In the genomic region with DNA sequence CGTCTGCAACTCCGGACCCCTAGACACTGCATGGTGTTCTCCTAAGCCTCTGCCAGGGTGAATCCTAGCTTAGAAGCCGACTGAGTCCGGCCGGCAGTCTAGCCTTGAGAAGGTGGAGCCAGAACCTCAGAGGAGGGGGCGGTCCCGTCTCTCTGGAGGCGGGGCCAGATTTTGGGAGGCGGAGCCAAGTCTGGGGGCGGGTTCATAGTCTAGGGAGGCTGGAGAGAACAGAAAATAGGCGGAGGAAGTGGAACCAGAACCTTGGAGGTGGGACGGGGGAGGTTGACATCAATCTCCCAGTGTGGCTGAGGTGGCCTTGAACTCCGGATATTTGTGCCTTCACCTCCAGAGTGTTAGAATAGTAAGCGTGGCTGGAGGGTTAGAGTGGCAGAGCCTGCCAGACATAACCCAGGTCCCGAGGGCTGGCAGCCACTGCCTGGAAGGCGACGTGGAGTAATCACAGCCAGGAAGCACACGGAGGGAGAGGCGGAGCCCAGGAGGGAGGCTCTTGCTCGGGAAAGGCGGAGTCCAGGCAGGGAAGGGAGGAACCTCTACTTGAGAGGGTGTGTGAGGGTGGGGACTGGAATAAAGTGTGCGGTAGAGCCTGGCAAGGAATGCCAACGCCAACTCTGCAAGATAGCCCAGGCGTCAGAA, we compare ENCODE assay signal across 8 mouse cellular contexts. TPM values are rescaled to one million over a fixed set of nuclear protein-coding genes. Genes with fewer than 3 reads are reported as not detected.
DNase-seq lines count a peak whose midpoint lies in the region; ATAC-seq and TF ChIP-seq lines count a peak whose summit lies in the region.

No protein-coding gene starts in this region.

- peak overlapping the region; percentile 27 for H3K4me3 ChIP-seq in forebrain, embryonic 11.5 days (ENCODE audit: low read depth, low read length)
- H3K4me3 ChIP-seq in heart, embryonic 15.5 days, result peak overlapping the region; percentile 47
- peak overlapping the region; percentile 44 for H3K4me3 ChIP-seq in liver, embryonic 12.5 days
- H3K4me3 ChIP-seq in myocyte, result peak overlapping the region; percentile 5

- peak overlapping the region; percentile 41 for H3K9ac ChIP-seq in forebrain, embryonic 11.5 days (ENCODE audit: low read length)
- H3K9ac ChIP-seq in heart, embryonic 15.5 days, result 0 out of 2 replicates have a peak overlapping the region, but pooled peaks have one; percentile 4
- H3K9ac ChIP-seq in liver, embryonic 12.5 days, result peak overlapping the region; percentile 40; the same call in 1 of the 2 replicates

- H3ac ChIP-seq in myocyte (ENCODE audit: control insufficient read depth, insufficient read length), result no peak overlapping the region

- H3K9me3 ChIP-seq in forebrain, embryonic 11.5 days (ENCODE audit: control insufficient read depth, low read length), result no peaks in the 10 kb centered on the region
- H3K9me3 ChIP-seq in heart, embryonic 15.5 days (replicated peaks), result no peaks in the 10 kb centered on the region
- no peaks in the 10 kb centered on the region for H3K9me3 ChIP-seq in liver, embryonic 12.5 days (replicated peaks)

- H3K27me3 ChIP-seq in forebrain, embryonic 11.5 days (ENCODE audit: control insufficient read depth, insufficient read depth, low read length), result peaks cover 18% of the 10 kb centered on the region
- H3K27me3 ChIP-seq in heart, embryonic 15.5 days, result 0 out of 2 replicates have a peak, but pooled peaks cover 3% of the 10 kb centered on the region
- H3K27me3 ChIP-seq in liver, embryonic 12.5 days (replicated peaks), result peaks cover 77% of the 10 kb centered on the region
- no peaks in the 10 kb centered on the region for H3K27me3 ChIP-seq in myocyte (ENCODE audit: control insufficient read depth, insufficient read depth, insufficient read length)

- peak; percentile 68 for DNase-seq in CD4-positive, CD25-positive, alpha-beta regulatory T cell, adult 2 months (ENCODE audit: low read depth, low spot score)
- peak; percentile 88 for DNase-seq in c-Kit-positive CD71-negative TER-119-negative erythroid progenitor cells, embryonic 14.5 days (ENCODE audit: low read depth)
- peak; percentile 90 for DNase-seq in forebrain, embryonic 11.5 days (ENCODE audit: low spot score)
- peak; percentile 95 for DNase-seq in kidney, postnatal 10 days
- DNase-seq in spleen, postnatal 36 days (ENCODE audit: low spot score in 2 of 2), result peak; percentile 67 to 71

- no peaks in the 10 kb centered on the region for H3K36me3 ChIP-seq in forebrain, embryonic 11.5 days (ENCODE audit: control insufficient read depth, insufficient read depth, low read length)
- 0 out of 2 replicates have a peak, but pooled peaks cover 3% of the 10 kb centered on the region for H3K36me3 ChIP-seq in heart, embryonic 15.5 days
- no peaks in the 10 kb centered on the region for H3K36me3 ChIP-seq in liver, embryonic 12.5 days
- no peaks in the 10 kb centered on the region for H3K36me3 ChIP-seq in myocyte (ENCODE audit: control insufficient read depth, insufficient read depth)

- peak overlapping the region; percentile 55 for H3K4me2 ChIP-seq in forebrain, embryonic 11.5 days (ENCODE audit: low read depth, low read length, severe bottlenecking)
- peak overlapping the region; percentile 67 for H3K4me2 ChIP-seq in heart, embryonic 15.5 days
- H3K4me2 ChIP-seq in liver, embryonic 12.5 days, result peak overlapping the region; percentile 66
- H3K4me2 ChIP-seq in myocyte (ENCODE audit: low read depth), result peak overlapping the region; percentile 69

- ATAC-seq in forebrain, embryonic 11.5 days (replicated peaks; ENCODE audit: low FRiP score), result peak; percentile 81
- peak; percentile 80 for ATAC-seq in heart, embryonic 15.5 days (replicated peaks; ENCODE audit: insufficient number of reproducible peaks, insufficient read depth, low FRiP score, low read depth)
- peak; percentile 68 for ATAC-seq in liver, embryonic 12.5 days

- H3K27ac ChIP-seq in forebrain, embryonic 11.5 days (ENCODE audit: low read depth, low read length), result no peak overlapping the region
- H3K27ac ChIP-seq in heart, embryonic 15.5 days, result peak overlapping the region; percentile 76
- H3K27ac ChIP-seq in liver, embryonic 12.5 days, result no peak overlapping the region

- TF ChIP-seq POLR2A in myocyte (IDR thresholded peaks at IDR 0.05; ENCODE audit: insufficient read length, low read depth), result peak; percentile 35

- H3K79me2 ChIP-seq in myocyte (ENCODE audit: control insufficient read depth, insufficient read depth), result no peaks in the 10 kb centered on the region

- peaks cover 15% of the 10 kb centered on the region; the same call in 1 of the 2 replicates for H3K4me1 ChIP-seq in forebrain, embryonic 11.5 days (replicated peaks; ENCODE audit: control insufficient read depth, insufficient read depth, low read length)
- H3K4me1 ChIP-seq in heart, embryonic 15.5 days (replicated peaks), result peaks cover 53% of the 10 kb centered on the region
- peaks cover 14% of the 10 kb centered on the region for H3K4me1 ChIP-seq in liver, embryonic 12.5 days

- under 1% methylated on average over 24 of the region's 24 CpGs for WGBS in forebrain, embryonic 11.5 days
- WGBS in heart, embryonic 15.5 days, result under 1% methylated on average over 24 of the region's 24 CpGs
- under 1% methylated on average over 24 of the region's 24 CpGs for WGBS in liver, embryonic 12.5 days (ENCODE audit: insufficient replicate concordance)

TF ChIP-seq in myocyte, 11 proteins besides CTCF, POLR2A, EP300 and RAD21:
- TF ChIP-seq TCF3 (IDR thresholded peaks at IDR 0.05; ENCODE audit: insufficient read length, low read depth) (no peak), MAX (IDR thresholded peaks at IDR 0.05; ENCODE audit: low read depth) (no peak), E2F4 (IDR thresholded peaks at IDR 0.05; ENCODE audit: insufficient read depth) (no peak), CEBPB (IDR thresholded peaks at IDR 0.05; ENCODE audit: insufficient read depth, poor library complexity, severe bottlenecking) (no peak), POLR2AphosphoS2 (IDR thresholded peaks at IDR 0.05; ENCODE audit: insufficient read length, low read depth) (no peak), SRF (IDR thresholded peaks at IDR 0.05; ENCODE audit: control insufficient read depth, insufficient read length, low read depth) (no peak), TCF12 (IDR thresholded peaks at IDR 0.05; ENCODE audit: insufficient read depth, poor library complexity, severe bottlenecking) (no peak), MYOD1 (IDR thresholded peaks at IDR 0.05; ENCODE audit: control insufficient read depth in 1 of 3, insufficient read length in 2 of 3, low read depth in 2 of 3) (no peak), USF1 (IDR thresholded peaks at IDR 0.05; ENCODE audit: low read depth) (no peak)

RNA-seq across cellular contexts. Expression of a gene that starts 5.0 kb away (rescaled TPM):
- 14.9 and 19.4 TPM in 2 replicates for polyA plus RNA-seq in forebrain, embryonic 11.5 days (2014; fragmentation: Nextera tagmentation; extraction: Ambion mirVana)
- polyA plus RNA-seq in heart, embryonic 15.5 days (2015; fragmentation: Nextera tagmentation; extraction: Ambion mirVana), result 16.6 and 25.2 TPM in 2 replicates
- 2.8 and 3.1 TPM in 2 replicates for polyA plus RNA-seq in liver, embryonic 12.5 days (2016; fragmentation: Nextera tagmentation; extraction: Ambion mirVana)
- polyA plus RNA-seq in myocyte (2012; fragmentation: generic; extraction: Trizol), result 9.9 TPM

RNA-seq across cellular contexts. Expression of a gene that starts 14.0 kb away (rescaled TPM):
- 2.0 and 2.4 TPM in 2 replicates for polyA plus RNA-seq in forebrain, embryonic 11.5 days (2014; fragmentation: Nextera tagmentation; extraction: Ambion mirVana)
- 0.46 and 0.53 TPM in 2 replicates for polyA plus RNA-seq in heart, embryonic 15.5 days (2015; fragmentation: Nextera tagmentation; extraction: Ambion mirVana)
- 0.12 TPM in 2 replicates for polyA plus RNA-seq in liver, embryonic 12.5 days (2016; fragmentation: Nextera tagmentation; extraction: Ambion mirVana)
- 0.07 TPM for polyA plus RNA-seq in myocyte (2012; fragmentation: generic; extraction: Trizol)

RNA-seq across cellular contexts. Expression of a gene that starts 35.7 kb away (rescaled TPM):
- polyA plus RNA-seq in forebrain, embryonic 11.5 days (2014; fragmentation: Nextera tagmentation; extraction: Ambion mirVana), result 8.6 and 11.1 TPM in 2 replicates
- polyA plus RNA-seq in heart, embryonic 15.5 days (2015; fragmentation: Nextera tagmentation; extraction: Ambion mirVana), result 8.7 and 12.4 TPM in 2 replicates
- 12.1 and 12.7 TPM in 2 replicates for polyA plus RNA-seq in liver, embryonic 12.5 days (2016; fragmentation: Nextera tagmentation; extraction: Ambion mirVana)
- 1.4 TPM for polyA plus RNA-seq in myocyte (2012; fragmentation: generic; extraction: Trizol)
